ENCODE assay signal across 23 mouse cellular contexts in genomic region chr10:41005776-41006175, GRCm38 (mm10).
A peak's percentile ranks its signal among the peaks of the same experiment; 100 is the strongest.
DNase-seq lines count a peak whose midpoint lies in the region; ATAC-seq and TF ChIP-seq lines count a peak whose summit lies in the region.
"Had no signal": no experiment of that assay in that cellular context is flagged by ENCODE, and none has a peak within 500 bp of the region (broad histone marks: within the 10 kb centered on the region; RNA-seq: fewer than 3 reads in every experiment).

No protein-coding gene starts in this region.

- no peak for ATAC-seq in heart, embryonic 11.5 days (replicated peaks; ENCODE audit: insufficient number of reproducible peaks, low FRiP score, low TSS enrichment)
- ATAC-seq in liver, embryonic 13.5 days (ENCODE audit: low read depth) = no peak
- ATAC-seq in liver, embryonic 14.5 days (ENCODE audit: insufficient read depth) = no peak
- no peak for ATAC-seq in liver, postnatal 0 days
- ATAC-seq: activated CD4-positive, CD25-positive, alpha-beta regulatory T cell, adult 4 months; forebrain, embryonic 13.5 days; forebrain, embryonic 16.5 days had no signal

- DNase-seq in heart, adult 11 months = peak; percentile 85
- DNase-seq in liver, embryonic 13.5 days = no peak
- no peak for DNase-seq in liver
- DNase-seq in liver, embryonic 14.5 days (ENCODE audit: low read depth in 3 of 3, low spot score in 3 of 3) = no peak
- no peak for DNase-seq in liver, postnatal 0 days
- no peak for DNase-seq in heart, postnatal 10 days
- DNase-seq: adrenal gland, postnatal 10 days; adrenal gland, postnatal 36 days; cerebellum, adult 18-20 months; cerebellum, adult 9-10 months; cerebellum, postnatal 14 days; gastrocnemius, postnatal 10 days; gastrocnemius, postnatal 36 days; heart, postnatal 14 days; heart, postnatal 4 days had no signal

- no peak overlapping the region for H3K4me2 ChIP-seq in heart, embryonic 11.5 days
- no peak overlapping the region for H3K4me2 ChIP-seq in liver, embryonic 13.5 days
- H3K4me2 ChIP-seq in liver, embryonic 14.5 days (ENCODE audit: low read depth) = no peak overlapping the region
- H3K4me2 ChIP-seq in liver, postnatal 0 days (ENCODE audit: low read depth, low read length) = no peak overlapping the region
- H3K4me2 ChIP-seq: forebrain, embryonic 13.5 days; heart, embryonic 12.5 days; heart, embryonic 15.5 days; hindbrain, embryonic 15.5 days had no signal

- H3K27ac ChIP-seq in heart, embryonic 11.5 days (ENCODE audit: low read depth, low read length) = no peak overlapping the region
- H3K27ac ChIP-seq in liver, embryonic 13.5 days = peak overlapping the region; percentile 78
- H3K27ac ChIP-seq in liver, embryonic 14.5 days = peak overlapping the region; percentile 76
- peak overlapping the region; percentile 46 for H3K27ac ChIP-seq in liver, postnatal 0 days (ENCODE audit: low read depth)
- H3K27ac ChIP-seq: forebrain, embryonic 10.5 days; forebrain, embryonic 13.5 days; heart, embryonic 15.5 days; hindbrain, embryonic 15.5 days had no signal

- intact Hi-C loops in heart, postnatal 10 days (cut with DNase I) = loop anchor here (10.0 kb wide), 1 partner anchor 399 kb away; no protein-coding TSS in a partner anchor

- H3K4me1 ChIP-seq in heart, embryonic 11.5 days (ENCODE audit: control insufficient read depth, insufficient read depth, low read length) = no peaks in the 10 kb centered on the region
- H3K4me1 ChIP-seq in liver, embryonic 13.5 days (replicated peaks) = peaks cover 44% of the 10 kb centered on the region
- peaks cover 38 to 39% of the 10 kb centered on the region in 2 experiments for H3K4me1 ChIP-seq in liver, embryonic 14.5 days (replicated peaks; ENCODE audit: control insufficient read depth in 2 of 2, insufficient read depth in 2 of 2, low read length in 1 of 2)
- peaks cover 22% of the 10 kb centered on the region for H3K4me1 ChIP-seq in liver, postnatal 0 days (ENCODE audit: insufficient read depth)
- H3K4me1 ChIP-seq: forebrain, embryonic 10.5 days; forebrain, embryonic 13.5 days; heart, embryonic 12.5 days; heart, embryonic 15.5 days; hindbrain, embryonic 15.5 days had no signal

- no peak for TF ChIP-seq EP300 in liver, embryonic 14.5 days (IDR thresholded peaks at IDR 0.05; ENCODE audit: low read depth)
- no peak for TF ChIP-seq EP300 in liver, postnatal 0 days (IDR thresholded peaks at IDR 0.05; ENCODE audit: low read depth)

- 88% methylated on average over 9 of the region's 9 CpGs for WGBS in heart, embryonic 11.5 days (ENCODE audit: insufficient replicate concordance)
- WGBS in liver, embryonic 13.5 days (ENCODE audit: insufficient replicate concordance) = 79% methylated on average over 9 of the region's 9 CpGs
- WGBS in liver, embryonic 14.5 days (ENCODE audit: insufficient replicate concordance) = 84% methylated on average over 9 of the region's 9 CpGs
- whole genome bisulfite sequencing in liver, postnatal 0 days (ENCODE audit: insufficient replicate concordance) = 86% methylated on average over 9 of the region's 9 CpGs

- no peaks in the 10 kb centered on the region for H3K9me3 ChIP-seq in heart, embryonic 11.5 days (replicated peaks; ENCODE audit: control insufficient read depth, low read length)
- H3K9me3 ChIP-seq in liver, embryonic 13.5 days (replicated peaks) = no peaks in the 10 kb centered on the region
- H3K9me3 ChIP-seq in liver, embryonic 14.5 days (ENCODE audit: control insufficient read depth, low read length) = no peaks in the 10 kb centered on the region
- no peaks in the 10 kb centered on the region for H3K9me3 ChIP-seq in liver, postnatal 0 days (ENCODE audit: low read length)
- H3K9me3 ChIP-seq: forebrain, embryonic 10.5 days; forebrain, embryonic 13.5 days; heart, embryonic 12.5 days; heart, embryonic 15.5 days; hindbrain, embryonic 15.5 days had no signal

- H3K9ac ChIP-seq in heart, embryonic 11.5 days (ENCODE audit: low read depth, low read length) = no peak overlapping the region
- peak overlapping the region; percentile 49; the same call in 1 of the 2 replicates for H3K9ac ChIP-seq in liver, embryonic 13.5 days
- peak overlapping the region; percentile 11; the same call in 1 of the 2 replicates for H3K9ac ChIP-seq in liver, embryonic 14.5 days (replicated peaks)
- no peak overlapping the region for H3K9ac ChIP-seq in liver, postnatal 0 days (replicated peaks)
- H3K9ac ChIP-seq: forebrain, embryonic 13.5 days; heart, embryonic 12.5 days; heart, embryonic 15.5 days; hindbrain, embryonic 15.5 days had no signal

- no peaks in the 10 kb centered on the region for H3K27me3 ChIP-seq in heart, embryonic 11.5 days (ENCODE audit: control insufficient read depth, insufficient read depth, low read length)
- peaks cover 3% of the 10 kb centered on the region; the same call in 1 of the 2 replicates for H3K27me3 ChIP-seq in liver, embryonic 13.5 days
- no peaks in the 10 kb centered on the region for H3K27me3 ChIP-seq in liver, embryonic 14.5 days (ENCODE audit: control insufficient read depth, insufficient read depth, low read length)
- no peaks in the 10 kb centered on the region for H3K27me3 ChIP-seq in liver, postnatal 0 days (ENCODE audit: insufficient read depth, low read length)
- H3K27me3 ChIP-seq: forebrain, embryonic 13.5 days; heart, embryonic 12.5 days; heart, embryonic 15.5 days; hindbrain, embryonic 15.5 days had no signal

- TF ChIP-seq CTCF in liver, embryonic 14.5 days (IDR thresholded peaks at IDR 0.05; ENCODE audit: low read depth) = no peak
- no peak for TF ChIP-seq CTCF in liver, postnatal 0 days (IDR thresholded peaks at IDR 0.05; ENCODE audit: low read depth)

- H3K36me3 ChIP-seq in heart, embryonic 11.5 days (ENCODE audit: control insufficient read depth, insufficient read depth, low read length) = no peaks in the 10 kb centered on the region
- no peaks in the 10 kb centered on the region for H3K36me3 ChIP-seq in liver, embryonic 13.5 days
- H3K36me3 ChIP-seq in liver, embryonic 14.5 days (replicated peaks; ENCODE audit: control insufficient read depth, insufficient read depth, low read depth) = no peaks in the 10 kb centered on the region
- no peaks in the 10 kb centered on the region for H3K36me3 ChIP-seq in liver, postnatal 0 days (replicated peaks; ENCODE audit: insufficient read depth, low read length)
- H3K36me3 ChIP-seq: forebrain, embryonic 10.5 days; heart, embryonic 12.5 days; heart, embryonic 15.5 days; hindbrain, embryonic 15.5 days had no signal

- no peak overlapping the region for H3K4me3 ChIP-seq in heart, embryonic 11.5 days (ENCODE audit: low read depth, low read length)
- no peak overlapping the region for H3K4me3 ChIP-seq in liver, embryonic 13.5 days (replicated peaks)
- H3K4me3 ChIP-seq in liver, embryonic 14.5 days (ENCODE audit: insufficient read depth in 1 of 2, low read depth in 2 of 2, low read length in 2 of 2) = no peak overlapping the region
- no peak overlapping the region for H3K4me3 ChIP-seq in liver, postnatal 0 days (ENCODE audit: low read depth, low read length)
- H3K4me3 ChIP-seq: forebrain, embryonic 10.5 days; forebrain, embryonic 13.5 days; heart, embryonic 12.5 days; heart, embryonic 15.5 days; hindbrain, embryonic 15.5 days had no signal

Comparison
In these comparisons a context has a peak if more than half of its experiments do, and no peak if none do; other contexts are left out.
1. H3K9ac ChIP-seq: peak in liver, embryonic 13.5 days (single experiment) and liver, embryonic 14.5 days (single experiment); none in heart, embryonic 11.5 days (single experiment) and liver, postnatal 0 days (single experiment).